Mouse (Mus musculus) naive thymus-derived CD4-positive, alpha-beta T cell, adult 2 months (primary cell): ENCODE measurements around the gene Dbx2.

ENCODE experiments used
- DNase-seq: peaks from one replicate; pipeline ENCODE4 v3.0.0-alpha.2; 2011; ENCODE audit warnings: low read depth

The Dbx2 gene

DNA sequence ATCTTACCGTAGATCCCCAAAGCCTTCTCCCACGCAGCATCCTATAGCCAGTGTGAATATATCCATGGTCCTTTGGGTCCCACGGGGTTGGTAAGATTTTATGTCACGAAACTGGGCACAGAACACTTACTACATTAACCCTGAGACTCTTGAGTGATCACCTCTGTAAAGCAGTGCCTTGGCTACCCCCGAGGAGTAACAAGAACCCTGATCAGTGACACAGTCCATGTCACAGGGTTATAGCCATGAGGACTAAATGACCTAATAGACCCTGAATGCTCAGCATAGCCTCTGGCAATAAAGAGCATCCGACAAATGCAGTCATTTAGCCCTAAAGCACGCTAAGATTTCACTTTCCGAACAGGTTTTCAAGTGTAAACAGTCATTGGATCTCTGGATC is 33.0 kb downstream of the Dbx2 start:
- no peak for DNase-seq

DNA sequence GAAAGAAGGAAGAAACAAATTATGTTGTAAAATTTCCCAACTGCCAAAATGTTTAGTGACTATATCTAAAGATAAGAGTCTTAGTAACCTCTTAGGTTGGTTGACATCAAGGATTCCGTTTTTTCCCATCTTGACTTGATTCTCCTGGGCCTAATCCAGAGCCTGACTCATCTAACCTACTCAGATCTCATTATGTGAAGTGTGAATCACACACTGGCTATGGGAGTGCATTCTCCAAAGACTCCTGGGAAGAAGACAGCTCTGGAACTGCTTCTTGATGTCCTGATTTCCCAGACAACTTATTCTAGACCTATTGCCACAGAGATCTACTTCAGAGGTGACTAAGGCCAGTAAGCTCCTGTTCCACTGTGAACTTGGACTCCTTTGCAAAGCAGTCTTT is 43.2 kb downstream of the Dbx2 start:
- no peak for DNase-seq

DNA sequence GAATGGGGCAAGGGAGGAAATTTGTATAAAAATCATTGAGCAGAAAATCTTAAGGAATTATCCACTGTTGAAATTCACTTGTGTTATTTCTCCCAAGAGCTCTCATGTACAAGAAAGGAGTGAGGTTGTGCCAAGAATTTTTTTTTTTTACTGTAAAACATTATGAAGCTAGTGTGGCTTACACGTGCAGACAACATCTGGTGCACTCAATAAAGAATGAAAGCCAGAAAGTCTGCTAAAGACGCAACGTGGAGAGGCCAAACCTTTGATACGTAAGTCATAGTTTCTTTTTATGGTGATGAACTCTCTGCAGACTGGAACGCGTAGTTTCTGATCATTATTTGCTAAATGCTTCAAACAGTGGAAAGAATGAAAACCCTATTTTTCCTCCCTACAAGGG is 54.6 kb downstream of the Dbx2 start:
- DNase-seq: no peak

DNA sequence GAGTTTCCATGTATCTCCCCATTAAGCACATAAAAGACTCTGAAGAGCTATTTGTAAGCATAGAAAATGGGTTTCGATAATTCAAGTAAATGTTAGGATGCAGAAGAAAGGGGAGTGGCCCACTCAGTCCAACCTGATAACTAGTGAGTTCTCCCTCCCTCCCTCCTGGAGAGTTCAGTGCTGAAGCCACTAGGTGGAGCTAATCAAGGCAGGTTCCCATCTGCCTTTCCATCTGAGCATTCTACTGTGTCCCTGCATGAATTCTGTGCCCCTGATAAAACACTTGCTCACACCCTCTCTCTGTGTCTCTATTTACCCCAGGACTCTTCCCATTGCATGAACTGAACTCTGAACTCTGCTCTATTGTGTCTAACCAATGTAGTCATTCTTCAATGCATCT is 57.1 kb downstream of the Dbx2 start:
- no peak for DNase-seq

DNA sequence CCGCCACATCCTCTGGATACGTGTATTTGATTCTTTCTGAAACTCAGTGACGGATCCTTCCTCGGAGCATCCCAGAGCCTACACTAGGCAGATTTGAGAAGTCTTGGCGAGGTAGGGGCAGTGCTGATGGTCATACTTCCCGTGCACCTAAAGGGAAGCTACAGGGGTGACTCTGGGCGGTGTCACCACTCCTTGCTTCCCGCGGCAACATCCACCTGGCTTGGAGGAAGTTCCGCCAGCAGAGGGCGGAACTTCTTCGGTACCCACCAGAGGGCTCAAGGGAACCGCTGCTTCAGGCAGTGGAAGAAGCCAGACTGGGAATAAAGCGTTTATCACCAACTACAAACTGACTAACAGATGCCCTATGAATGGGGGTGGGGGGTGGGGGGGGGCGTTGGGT is 68.9 kb downstream of the Dbx2 start:
- no peak for DNase-seq

DNA sequence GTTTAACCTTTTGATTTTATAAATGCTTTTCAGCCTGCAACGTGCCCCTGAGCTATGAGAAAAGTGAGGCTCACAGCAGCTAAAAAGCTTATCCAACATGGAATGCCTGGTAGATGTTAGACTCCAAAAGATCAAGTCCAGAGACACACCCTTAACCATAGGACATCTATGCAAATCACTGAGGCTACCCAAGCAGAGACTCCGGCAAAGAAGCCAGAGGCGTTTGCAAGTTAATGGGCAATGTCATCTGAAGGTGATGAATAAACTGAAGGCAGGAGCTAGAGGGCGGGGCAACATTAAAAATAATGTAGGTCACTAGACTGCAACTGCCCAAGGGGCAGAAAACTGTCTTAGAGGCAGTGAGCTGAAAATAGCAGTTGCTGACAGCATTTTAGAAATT is 70.9 kb downstream of the Dbx2 start:
- DNase-seq: no peak

DNA sequence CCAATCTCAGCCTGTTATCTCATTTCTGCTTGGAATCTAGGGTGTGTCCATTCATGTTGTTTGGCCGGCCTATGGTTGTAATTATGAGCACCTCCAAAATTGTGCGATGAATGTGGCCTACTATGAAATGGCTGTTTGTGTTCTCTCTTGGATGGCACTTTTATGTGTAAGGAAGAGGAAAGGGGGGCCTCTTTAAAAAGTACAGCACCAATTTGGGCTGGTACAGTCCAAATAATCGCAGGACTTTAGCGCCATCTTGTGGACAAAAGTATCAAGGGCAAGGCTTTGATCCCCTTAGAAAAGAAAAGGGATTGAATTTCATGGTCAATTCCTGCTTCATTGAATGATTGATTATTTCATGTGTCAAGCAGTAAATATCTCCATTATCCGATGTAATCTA is 81.1 kb downstream of the Dbx2 start:
- DNase-seq: peak; percentile 20
